Mouse (Mus musculus) urinary bladder, postnatal 14 days (tissue): ENCODE results near the gene Tmem256.
"Not testable (repeated sequence)": the region's sequence is repeated elsewhere in the genome, so short reads cannot be mapped to it uniquely, and the experiment has no call there.

Source experiments
- DNase-seq: peaks from one replicate; pipeline ENCODE4 v3.0.0; 2021; ENCODE audit warnings: low spot score

Tmem256 gene

DNA sequence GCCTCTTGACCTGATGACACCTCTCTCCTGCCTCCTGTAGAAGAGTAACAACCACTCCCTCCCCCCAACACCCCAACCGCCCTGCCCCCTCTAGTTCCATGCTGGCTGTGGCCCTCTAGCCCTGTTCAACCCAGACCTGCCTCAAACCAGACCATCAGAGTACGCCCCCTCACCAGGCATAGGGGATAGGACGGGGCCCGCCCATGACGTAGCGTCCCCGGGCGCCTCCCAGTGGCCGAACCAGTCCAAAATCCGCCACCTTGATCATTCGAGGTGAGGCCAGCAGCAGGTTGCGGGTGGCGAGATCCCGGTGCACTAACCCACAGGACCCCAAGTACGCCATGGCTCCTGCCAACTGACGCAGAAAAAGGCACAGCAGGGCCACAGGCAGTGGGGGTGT, 17.0 kb downstream of the Tmem256 start:
- no peak for DNase-seq

DNA sequence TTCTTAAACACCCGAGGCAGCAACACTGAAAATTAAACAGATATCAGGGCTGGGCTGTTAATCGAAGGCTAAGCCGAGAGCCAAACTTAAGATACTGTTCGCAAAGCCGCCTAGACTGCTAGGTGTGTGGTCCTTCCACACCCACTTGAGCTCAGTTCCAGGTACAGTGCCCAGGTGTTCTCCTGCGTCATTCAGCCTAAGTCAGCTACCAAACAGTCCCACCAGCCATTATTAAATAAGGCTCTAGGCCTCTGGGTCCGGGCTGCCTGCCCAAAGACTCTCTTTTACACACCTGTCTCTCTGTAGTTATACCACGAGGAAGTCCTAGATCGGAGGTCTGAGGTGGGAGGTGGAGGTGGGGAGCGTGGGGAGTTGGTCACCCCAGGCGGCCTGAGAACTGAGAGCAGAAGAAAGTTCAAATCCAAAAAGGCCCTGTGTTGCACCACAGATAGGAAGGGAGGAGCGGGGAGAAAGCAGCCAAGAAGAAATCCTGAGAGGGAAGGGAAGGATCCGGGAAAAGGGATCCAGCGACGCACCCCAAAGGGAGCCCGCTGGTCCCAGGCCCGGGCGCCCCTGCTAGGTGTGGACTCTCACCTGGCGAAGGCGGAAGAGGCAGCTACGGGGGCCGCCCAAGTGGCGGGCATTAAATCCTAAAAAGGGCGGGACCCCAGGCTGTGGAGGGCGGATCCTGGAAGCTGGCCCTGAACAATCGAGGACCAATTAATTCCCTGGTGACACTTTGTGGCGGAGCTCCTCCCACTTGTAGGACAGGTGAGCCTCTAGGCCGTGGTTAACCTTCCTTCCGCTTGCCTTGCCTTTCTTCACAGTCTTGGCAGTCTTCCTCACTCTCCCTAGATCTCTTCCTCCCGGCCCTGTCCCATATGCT, 20.0 kb downstream of the Tmem256 start, which contains the start of gene Tnk1:
TSS of gene Tnk1 (minus strand) at position 618 of the 886 bp plus-strand sequence.
- peak; percentile 74 for DNase-seq

DNA sequence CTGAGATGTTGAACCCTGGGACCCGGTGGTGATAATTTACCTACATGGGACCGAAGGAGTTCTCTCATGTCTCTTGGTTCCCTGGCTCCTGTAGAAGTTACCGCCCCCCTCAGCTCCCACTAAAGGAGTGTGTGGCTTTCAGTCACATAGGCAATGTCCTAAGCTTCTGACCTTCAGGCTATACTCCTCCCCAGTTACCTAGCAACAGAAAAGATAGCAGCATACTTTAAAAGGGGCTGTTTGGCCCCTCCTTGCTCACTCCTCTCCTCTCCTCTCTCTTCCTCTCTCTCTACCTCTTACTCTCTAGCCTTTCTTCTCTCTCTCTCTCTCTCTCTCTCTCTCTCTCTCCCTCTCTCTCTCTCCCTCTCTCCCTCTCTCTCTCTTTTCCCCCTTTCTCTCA, 25.4 kb downstream of the Tmem256 start:
- not testable (repeated sequence) for DNase-seq

DNA sequence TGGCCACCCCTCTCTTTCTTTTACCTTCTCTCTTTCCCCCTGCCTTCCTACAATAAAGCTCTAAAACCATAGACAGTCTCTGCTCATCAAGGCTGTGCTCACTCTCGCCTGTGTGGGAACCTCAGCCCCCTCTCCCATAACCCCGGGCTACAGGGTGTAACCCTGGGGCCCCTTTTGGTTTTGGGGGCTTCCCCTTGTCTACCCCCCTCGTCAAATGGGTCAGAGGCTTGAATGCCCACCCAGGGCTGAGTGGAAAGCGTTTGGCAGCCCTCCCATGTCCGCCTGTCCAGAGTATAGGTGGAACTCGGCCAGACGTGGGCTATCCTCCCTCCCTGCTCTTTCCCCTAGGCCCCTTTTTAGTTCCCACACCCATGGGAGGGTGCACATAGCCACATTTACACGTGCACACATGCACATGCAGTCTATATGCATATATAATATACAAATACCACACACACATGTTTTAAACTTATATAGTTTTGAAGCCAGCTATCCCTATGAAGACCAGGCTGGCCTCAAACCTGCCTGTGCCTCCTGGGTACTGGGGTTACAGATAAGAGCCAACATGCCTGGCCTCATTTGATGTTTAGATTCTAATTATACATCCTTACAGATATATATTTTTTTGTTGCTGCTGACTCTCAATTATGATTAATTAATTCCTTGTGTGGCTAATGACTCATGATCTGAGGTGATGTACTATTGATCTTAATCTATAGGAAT, 26.0 kb downstream of the Tmem256 start:
- DNase-seq = no peak

DNA sequence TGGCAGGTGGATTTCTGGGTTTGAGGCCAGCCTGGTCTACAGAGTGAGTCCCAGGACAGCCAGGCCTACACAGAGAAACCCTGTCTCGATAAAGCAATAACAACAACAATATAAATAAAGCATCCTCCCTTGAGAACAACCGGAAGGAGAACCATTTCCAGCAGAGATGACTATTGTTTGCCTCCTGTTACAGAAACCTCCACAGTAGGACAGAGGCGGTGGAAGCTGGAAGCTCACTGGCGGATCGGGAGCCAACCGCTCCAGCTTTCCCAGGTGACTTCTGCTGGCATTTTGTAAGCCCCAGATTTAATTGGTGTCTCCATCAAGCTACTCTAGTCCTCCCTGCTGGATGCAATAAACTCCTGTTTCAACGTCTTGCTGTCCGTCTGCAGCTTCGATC, 27.2 kb downstream of the Tmem256 start:
- no peak for DNase-seq

DNA sequence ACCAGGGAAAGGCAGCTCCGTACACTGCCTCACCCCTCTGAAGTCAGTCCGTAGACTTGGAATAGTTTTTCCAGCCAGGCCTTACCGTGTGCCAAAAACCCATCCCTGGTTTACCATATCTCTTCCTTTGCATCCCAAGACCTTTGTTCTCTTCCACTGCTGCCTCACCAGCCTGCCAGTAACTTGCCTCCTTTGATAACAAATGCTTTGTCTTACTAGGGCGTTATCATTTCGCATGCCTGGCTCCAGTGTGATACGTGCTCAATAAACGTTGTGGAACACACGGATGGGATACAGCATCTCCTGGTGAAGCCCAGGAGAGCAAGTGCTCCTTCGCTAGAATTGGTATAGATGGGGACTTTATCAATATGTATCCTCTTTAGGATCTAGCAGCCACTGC, 29.0 kb downstream of the Tmem256 start:
- no peak for DNase-seq

DNA sequence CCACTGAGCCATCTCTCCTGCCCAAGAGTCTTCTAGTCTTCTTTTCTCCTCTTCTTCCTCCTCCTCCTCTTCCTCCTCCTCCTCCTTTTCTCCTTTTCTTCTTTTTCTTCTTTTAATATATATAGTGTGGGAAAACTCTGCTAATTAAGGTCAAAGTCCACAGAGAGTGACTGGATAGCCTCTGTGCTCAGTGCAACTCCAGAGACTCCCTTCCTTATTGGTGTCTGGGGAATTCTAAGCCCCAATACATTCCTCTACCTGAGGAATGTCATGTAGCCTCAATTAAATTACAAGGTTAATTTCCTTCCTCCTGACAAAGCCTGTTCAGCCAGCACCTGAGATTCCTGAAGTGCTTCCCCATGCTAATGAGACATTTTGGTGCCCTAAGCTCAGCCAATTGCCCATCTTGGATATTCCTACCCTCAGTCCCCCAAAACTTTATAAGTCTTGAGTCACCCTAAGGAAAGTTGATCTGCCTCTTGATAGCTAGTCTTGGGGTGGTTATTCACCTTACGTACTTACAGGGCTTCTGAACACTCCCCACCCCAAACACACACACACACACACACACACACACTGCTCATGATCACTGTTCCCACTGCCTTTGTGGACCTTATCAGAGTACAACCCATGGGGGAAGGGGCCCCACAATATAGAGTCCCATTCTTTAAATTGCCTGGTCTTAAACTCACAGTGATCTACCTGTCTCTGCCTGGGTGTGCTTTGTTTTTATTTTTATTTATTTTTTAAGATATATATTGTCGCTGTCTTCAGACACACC, 32.2 kb downstream of the Tmem256 start:
- DNase-seq = no peak

DNA sequence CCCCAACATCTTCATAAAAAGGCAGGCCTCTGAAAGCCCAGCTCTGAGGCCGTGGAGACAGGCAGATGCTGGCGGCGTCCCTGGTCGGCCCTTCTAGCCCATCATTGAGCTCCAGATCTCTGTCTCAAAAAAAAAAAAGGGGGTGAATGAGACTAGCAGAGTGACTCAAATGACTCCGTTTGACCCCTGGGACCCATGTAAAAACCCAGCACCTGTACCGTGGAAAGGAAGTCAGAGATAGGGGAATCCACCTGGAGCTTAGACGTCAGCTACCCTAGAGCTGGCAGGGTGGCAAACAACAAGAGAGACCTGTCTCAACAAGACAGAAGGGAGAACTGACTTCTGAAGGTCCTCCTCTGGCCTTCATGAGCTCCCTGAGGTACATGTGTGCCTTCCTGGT, 33.5 kb downstream of the Tmem256 start:
- no peak for DNase-seq

DNA sequence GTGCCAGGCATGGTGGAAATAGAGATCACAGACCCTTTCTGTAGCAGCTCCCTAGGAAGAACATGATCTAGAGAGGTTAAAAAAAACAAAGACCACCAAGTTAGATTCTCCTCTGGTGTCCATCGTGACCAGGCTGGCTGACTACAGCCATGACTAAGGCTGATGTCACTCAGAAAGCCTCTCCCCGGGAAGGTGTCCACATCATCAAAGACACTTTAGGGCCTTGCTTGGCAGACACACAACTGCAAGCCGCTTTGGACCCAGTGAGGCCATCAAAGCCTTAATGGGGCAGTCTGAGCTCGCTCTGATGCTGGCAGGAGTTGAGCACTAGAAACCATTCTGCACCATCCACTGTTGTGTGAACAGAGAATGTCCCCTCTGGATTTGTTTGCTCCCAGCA, 34.1 kb downstream of the Tmem256 start:
- no peak for DNase-seq

DNA sequence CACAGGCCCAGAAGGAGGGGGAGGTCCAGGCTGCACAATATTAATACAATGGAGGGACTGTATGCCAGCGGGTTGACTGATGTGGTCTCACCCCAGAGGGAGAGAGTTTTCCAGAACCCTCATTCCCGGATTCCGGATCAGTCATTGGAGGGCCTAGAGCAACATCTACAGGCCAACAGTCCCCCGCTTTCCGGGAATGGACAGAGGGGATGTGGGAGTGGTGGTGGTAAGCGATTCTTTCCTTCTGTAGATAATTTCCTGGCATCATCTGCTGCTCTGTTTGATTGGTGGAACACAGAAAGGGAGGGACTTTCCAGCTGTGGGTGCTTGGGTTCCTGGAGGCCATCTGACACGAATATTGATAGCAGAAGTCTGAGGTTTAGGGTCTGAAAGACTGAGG, 37.9 kb downstream of the Tmem256 start:
- no peak for DNase-seq

DNA sequence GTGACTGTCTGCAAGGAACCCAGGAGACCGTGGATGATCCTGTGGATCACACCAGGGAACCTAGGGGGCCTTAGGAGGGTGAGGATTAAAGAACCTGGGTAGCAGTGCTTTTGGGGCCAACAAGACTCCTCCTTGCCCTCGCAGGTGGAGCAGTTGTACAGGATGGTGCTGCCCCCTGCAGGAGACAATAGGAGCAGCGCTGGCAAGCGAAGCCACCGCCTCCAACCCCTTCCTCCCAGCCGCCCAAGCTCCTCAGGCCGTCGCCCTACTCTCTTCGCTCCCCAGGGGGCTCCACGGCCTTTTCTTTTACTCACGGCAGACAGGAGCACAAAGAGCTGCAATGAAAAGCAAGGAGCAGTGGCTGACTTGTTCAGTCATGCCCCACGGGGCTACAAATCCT, 38.6 kb downstream of the Tmem256 start:
- peak; percentile 90 for DNase-seq

DNA sequence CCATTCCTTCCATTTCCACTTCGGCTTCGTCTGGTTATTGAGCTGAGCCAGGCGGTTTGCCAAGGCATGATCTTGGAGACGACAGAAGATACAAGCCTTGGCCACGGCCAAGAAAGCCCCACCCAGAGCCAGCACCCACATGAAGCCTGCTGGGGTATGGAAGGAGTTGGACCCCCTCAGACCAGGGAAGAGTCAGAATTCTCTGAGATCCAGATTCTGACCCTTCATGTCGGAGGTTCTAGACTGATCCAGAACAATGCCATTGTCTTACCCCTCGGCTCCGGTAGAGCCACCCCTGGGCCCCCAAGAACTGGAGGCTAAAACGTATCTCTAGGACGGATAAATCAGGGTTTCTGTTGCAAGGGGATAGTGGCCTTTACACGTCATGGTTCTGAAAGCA, 39.6 kb downstream of the Tmem256 start, which contains the start of gene Tmem95:
TSS of gene Tmem95 (minus strand) at position 141 of the 400 bp plus-strand sequence.
- DNase-seq = no peak

DNA sequence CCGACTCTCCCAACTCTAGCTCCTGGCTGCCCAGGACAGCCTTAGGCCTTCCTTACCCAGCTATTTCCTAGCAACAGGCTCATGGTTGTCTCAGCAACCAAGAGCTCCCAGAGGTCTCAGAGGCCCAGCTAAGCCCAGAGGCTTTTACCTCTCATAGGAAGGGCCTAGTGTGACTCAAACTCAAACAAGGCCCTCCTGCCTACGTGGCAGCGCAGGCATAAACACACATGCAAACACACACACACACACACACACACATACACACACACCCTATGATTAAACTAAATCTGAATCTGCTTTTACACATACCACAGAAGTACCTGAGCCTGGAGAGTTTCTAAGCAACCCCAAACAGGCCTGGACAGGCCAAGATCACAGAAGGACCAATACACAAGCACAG, 40.1 kb downstream of the Tmem256 start:
- peak; percentile 43 for DNase-seq

DNA sequence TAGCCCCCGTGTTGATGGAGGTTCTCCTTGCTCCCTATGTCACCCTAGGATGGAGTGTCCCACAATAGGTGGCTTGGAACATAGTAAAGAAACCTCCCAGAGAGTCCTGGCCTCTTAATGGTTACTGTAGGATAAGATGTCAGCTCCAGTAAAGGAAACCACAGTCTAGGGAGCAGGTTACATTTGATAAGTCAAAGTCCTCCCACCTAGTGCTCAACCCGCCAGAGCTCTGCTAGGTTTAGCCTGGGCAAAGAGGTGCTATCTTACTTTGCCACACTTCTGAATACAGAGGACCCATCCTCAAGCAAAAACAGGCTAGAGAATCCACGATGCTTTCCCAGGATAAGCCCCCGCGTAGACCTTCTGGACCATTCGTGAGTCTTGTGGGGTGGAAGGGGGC, 40.6 kb downstream of the Tmem256 start:
- no peak for DNase-seq

DNA sequence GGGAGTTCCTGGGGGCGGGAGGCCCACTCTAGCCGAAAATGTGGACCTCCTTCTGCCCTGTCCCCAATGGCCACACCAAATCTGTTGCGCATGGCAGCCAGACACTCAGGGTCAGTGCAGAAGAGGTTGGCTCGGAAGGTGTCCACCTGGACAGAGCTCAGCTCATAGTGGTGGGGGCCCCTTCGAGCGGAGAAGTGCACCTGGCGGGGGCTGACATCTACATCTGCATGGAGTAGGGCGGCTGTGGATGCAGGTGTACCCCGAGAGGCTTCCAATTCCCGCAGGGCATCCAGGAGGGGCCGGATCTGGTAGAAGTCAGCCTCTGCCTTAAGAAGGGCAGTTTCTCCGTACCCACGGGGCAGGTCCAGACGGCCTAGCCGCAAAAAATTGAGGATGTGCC, 41.4 kb downstream of the Tmem256 start:
- DNase-seq = no peak

DNA sequence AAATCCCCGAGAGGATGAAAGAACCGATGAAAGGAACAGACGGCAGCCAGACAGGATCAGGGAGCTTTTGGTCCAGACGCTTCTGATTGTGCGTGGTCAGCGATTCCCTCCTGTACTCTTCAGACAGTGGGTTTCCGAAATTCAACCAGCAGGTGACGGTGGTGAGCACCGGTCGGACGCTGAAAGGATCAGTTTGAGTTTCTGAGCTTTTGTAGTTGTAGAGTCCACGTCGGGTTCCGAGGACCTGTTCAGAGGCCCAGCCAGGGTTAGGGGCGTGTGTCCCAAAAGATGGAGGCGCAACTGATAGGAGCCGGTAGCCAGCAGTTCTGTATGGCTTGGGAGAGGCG, 42.2 kb downstream of the Tmem256 start:
- DNase-seq = peak; percentile 77

DNA sequence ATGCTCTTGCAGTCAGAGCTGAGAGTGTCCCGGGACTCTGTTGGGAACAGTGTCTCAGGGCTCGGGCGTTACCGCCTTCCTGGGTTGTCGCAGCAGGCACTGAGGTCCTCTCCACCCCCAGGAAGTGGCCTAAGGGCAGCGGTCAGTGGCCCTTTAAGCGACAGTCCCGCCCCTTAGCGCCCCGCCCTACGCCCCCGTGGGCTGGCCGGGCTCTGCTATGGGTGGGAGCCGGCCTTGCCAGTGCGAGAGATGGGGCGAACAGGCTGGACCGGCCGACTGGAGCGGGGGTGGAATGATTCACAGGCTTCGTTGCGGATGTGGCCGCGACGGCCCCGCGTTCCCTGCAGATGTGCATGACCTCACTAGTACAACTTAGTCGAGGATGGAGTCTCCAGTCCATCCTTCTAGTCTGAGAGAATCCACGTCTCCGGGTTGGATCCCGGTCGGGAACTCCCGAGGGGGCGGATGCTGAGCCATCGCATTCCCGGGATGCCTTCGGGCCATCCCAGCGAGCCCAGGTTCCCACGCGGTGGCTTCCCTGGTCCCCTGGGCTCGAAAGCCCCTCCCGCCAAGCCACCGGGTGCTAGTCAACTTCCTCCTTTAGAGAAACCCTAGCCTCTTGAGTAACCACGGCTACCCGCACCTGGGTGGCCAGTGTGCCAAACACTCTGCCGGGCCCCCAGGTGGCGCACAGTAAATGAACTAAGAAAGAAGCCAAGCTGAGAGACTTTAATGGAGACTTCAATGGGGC, 42.7 kb downstream of the Tmem256 start, which contains the start of gene Kctd11:
TSS of gene Kctd11 (minus strand) at position 554 of the 751 bp plus-strand sequence.
- DNase-seq = peak; percentile 95

DNA sequence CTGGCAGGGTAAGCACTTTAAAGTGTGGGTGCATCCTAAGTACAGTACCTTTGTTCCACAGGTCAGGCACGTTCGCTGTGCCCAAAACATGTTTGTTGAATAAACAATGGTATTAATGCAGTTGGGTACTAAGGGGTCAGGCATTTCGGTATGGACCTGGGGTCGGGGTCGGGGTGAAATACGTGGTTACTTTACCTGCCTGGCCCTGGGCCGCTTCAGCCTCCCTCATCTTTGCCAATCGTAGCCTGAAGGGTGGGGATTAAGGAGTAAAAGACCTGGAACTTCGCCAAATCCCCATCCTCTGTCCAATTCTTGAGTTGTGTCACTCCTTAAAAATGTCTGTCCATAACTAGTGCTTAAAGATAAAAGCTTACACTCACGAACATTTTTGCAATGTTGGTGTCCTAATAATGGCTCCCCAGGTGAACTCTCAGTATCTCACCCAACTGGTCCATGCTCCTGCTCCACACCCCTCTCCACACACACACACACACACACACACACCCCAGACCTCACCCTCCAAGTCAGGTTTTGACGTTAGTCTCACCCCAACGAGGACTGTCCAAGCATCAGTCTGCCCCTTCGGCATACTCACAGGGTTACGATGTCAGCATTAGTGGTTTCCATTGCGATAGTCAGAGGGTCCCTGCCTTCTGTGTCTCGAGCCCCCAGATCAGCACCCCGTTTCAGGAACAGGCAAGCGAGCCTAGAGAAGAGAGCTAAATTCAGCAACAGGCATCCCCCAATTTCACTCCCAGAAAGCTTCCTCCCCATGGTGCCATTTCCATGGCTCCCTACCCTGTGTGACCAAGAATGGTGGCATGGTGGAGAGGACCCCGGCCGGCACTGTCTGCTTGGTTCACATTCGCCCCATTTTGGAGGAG, 43.7 kb downstream of the Tmem256 start:
- no peak for DNase-seq

DNA sequence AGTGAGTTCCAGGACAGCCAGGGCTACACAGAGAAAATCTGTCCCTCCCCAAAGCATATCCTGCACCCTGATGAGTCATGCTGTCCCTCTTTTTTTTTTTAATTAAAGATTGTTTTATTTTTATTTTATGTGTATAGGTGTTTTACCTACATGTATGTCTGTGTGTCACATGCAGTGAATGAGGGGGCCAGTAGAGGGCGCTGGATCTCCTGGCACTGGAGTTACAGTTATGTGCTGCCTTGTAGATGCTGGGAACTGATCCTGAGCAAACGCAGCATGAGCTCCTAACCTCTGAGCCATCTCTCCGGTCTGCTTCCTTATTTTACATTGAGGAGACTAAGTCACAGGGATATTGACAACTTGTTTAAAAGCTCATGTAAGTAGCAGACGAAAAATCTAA, 44.8 kb downstream of the Tmem256 start:
- peak; percentile 42 for DNase-seq

DNA sequence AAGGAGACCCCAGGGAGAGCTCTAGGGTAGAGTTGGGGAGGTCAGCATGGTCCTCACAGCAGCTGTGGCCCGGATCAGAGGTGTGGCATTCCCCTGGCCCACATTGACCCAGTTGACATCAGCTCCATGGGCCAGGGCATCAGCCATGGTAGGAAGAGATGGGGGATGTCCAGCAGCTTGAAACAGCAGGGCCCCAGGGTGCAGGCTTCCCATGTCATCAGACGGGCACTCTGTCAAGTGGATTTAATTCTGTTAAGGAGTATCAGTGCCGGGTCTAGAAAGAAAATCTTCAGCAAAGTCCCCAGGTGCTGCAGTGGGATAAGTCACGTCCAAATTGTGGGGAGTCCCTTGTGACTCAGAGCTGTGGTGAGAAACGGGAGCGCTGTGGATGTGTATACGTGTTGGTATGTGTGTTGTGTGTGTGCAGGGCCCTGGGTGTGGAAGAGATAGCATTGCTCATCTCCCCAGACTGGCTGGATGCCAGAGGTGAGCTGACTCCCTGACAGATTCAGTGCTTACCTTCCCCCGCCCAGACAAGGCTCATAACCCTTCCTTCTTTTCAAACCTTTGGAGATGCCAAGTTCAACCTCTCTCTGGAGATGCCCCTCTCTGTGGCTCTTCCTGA, 45.3 kb downstream of the Tmem256 start:
- DNase-seq = peak; percentile 32
